In genomic region chrX:37042726-37043125, GRCm38 (mm10) we compare ENCODE assay signal across 8 mouse cellular contexts. TPM values are rescaled to one million over a fixed set of nuclear protein-coding genes. Genes with fewer than 3 reads are reported as not detected.
DNase-seq lines count a peak whose midpoint lies in the region; ATAC-seq and TF ChIP-seq lines count a peak whose summit lies in the region.

No protein-coding gene starts in this region.

- H3K4me3 ChIP-seq in thymus, adult 2 months (ENCODE audit: control insufficient read depth, insufficient read depth, low read length) = no peak overlapping the region
- H3K4me3 ChIP-seq in embryonic facial prominence, embryonic 10.5 days = no peak overlapping the region

- no peak for ATAC-seq in cerebellum, adult (ENCODE audit: insufficient number of reproducible peaks, low FRiP score, low TSS enrichment)

- 19% methylated on average over 8 of the region's 9 CpGs for WGBS in thymus, adult 2 months
- WGBS in embryonic facial prominence, embryonic 10.5 days = 24% methylated on average over 9 of the region's 9 CpGs

- no peaks in the 10 kb centered on the region for H3K27me3 ChIP-seq in thymus, adult 2 months (ENCODE audit: control insufficient read depth, insufficient read depth, low read length)
- H3K27me3 ChIP-seq in embryonic facial prominence, embryonic 10.5 days (replicated peaks; ENCODE audit: low read depth, poor library complexity, severe bottlenecking) = peaks cover 31% of the 10 kb centered on the region

- peak; percentile 20; the same call in 1 of the 2 replicates for TF ChIP-seq CTCF in thymus, adult 2 months (IDR thresholded peaks at IDR 0.05; ENCODE audit: borderline replicate concordance, control insufficient read depth, extremely low read depth, insufficient read depth, low read length, poor library complexity)

- no peak overlapping the region for H3K27ac ChIP-seq in thymus, adult 2 months (ENCODE audit: control insufficient read depth, insufficient read depth, low read length)
- no peak overlapping the region for H3K27ac ChIP-seq in embryonic facial prominence, embryonic 10.5 days (replicated peaks)

- TF ChIP-seq POLR2A in thymus, adult 2 months (IDR thresholded peaks at IDR 0.05; ENCODE audit: control insufficient read depth, extremely low read depth, insufficient read depth, low read length, poor library complexity) = no peak

- H3K4me1 ChIP-seq in thymus, adult 2 months (replicated peaks; ENCODE audit: control insufficient read depth, insufficient read depth, low read length) = no peaks in the 10 kb centered on the region
- H3K4me1 ChIP-seq in embryonic facial prominence, embryonic 10.5 days = no peaks in the 10 kb centered on the region

- H3K9me3 ChIP-seq in embryonic facial prominence, embryonic 10.5 days = no peaks in the 10 kb centered on the region

- DNase-seq in cerebellum, adult 11 months = peak; percentile 28
- peak; percentile 43 for DNase-seq in thymus, adult 2 months
- no peak for DNase-seq in thymus, adult 18-20 months
- DNase-seq in embryonic facial prominence, embryonic 10.5 days (ENCODE audit: low spot score) = peak; percentile 64
- peak; percentile 31 for DNase-seq in layer of hippocampus, adult 9-10 months (ENCODE audit: low spot score)
- peak; percentile 31 to 58 for DNase-seq in lung, postnatal 4 days
- peak; percentile 20 to 76 for DNase-seq in spleen, postnatal 4 days (ENCODE audit: low spot score in 2 of 2)

- no peaks in the 10 kb centered on the region for H3K36me3 ChIP-seq in thymus, adult 2 months (ENCODE audit: control insufficient read depth, insufficient read depth, low read length)
- H3K36me3 ChIP-seq in embryonic facial prominence, embryonic 10.5 days (replicated peaks) = no peaks in the 10 kb centered on the region

RNA-seq across cellular contexts. Expression of gene Sowahd, which starts 5.9 kb away (rescaled TPM):
- 0.13 and 0.19 TPM in 2 replicates for polyA plus RNA-seq in thymus, adult 2 months (2012; rRNA removed)
- polyA plus RNA-seq in embryonic facial prominence, embryonic 10.5 days (2016; fragmentation: Nextera tagmentation; extraction: Ambion mirVana) = not detected in 2 replicates

RNA-seq across cellular contexts. Expression of gene Rpl39, which starts 42.5 kb away (rescaled TPM):
- polyA plus RNA-seq in thymus, adult 2 months (2012; rRNA removed) = 98.5 and 123 TPM in 2 replicates
- polyA plus RNA-seq in embryonic facial prominence, embryonic 10.5 days (2016; fragmentation: Nextera tagmentation; extraction: Ambion mirVana) = 474 and 495 TPM in 2 replicates

RNA-seq across cellular contexts. Expression of gene Sept6, which starts 51.1 kb away (rescaled TPM):
- 122 and 156 TPM in 2 replicates for polyA plus RNA-seq in thymus, adult 2 months (2012; rRNA removed)
- polyA plus RNA-seq in embryonic facial prominence, embryonic 10.5 days (2016; fragmentation: Nextera tagmentation; extraction: Ambion mirVana) = 37.5 and 40.5 TPM in 2 replicates

Comparison
In these comparisons a context has a peak if more than half of its experiments do, and no peak if none do; other contexts are left out.
1. DNase-seq: peak in cerebellum, adult 11 months (single experiment), thymus, adult 2 months (single experiment), embryonic facial prominence, embryonic 10.5 days (single experiment), layer of hippocampus, adult 9-10 months (single experiment), lung, postnatal 4 days (2 of 2) and spleen, postnatal 4 days (2 of 2); none in thymus, adult 18-20 months (0 of 2).